Mouse (Mus musculus): Measurements from ENCODE around the gene Oxld1. TPM values are rescaled to one million over a fixed set of nuclear protein-coding genes. Genes with fewer than 3 reads are reported as not detected.

Gene Oxld1
- polyA plus RNA-seq, 1 experiment from 2014 or later: 12.0 TPM

DNA sequence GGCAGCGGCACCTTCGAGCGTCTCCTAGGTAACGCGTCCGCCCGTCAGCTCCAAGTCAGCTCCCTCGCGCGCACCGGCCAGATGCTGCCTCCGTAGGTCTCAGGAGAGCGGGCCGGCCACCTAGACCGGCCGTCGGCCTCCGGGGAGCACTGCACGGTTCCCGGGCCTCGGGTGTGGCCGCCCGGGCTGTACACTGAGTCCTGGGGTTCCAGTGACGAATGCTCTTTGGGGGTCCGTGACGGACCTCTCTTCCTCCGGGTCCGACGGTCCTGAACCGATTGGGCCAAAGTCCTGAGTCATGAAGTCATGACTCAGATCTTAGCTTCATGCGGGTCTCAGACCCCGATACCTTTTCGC is 9.8 kb upstream of the Oxld1 start:
- peak overlapping the region; percentile 96 for H3K4me3 ChIP-seq
- H3K4me2 ChIP-seq (replicated peaks): peak overlapping the region; percentile 84
- H3K27ac ChIP-seq (replicated peaks): 0 out of 2 replicates have a peak overlapping the region, but pooled peaks have one; percentile 37
- peak overlapping the region; percentile 92 for H3K9ac ChIP-seq (replicated peaks)
- peaks cover 52% of the 10 kb centered on the region for H3K36me3 ChIP-seq
- peaks cover 29% of the 10 kb centered on the region for H3K4me1 ChIP-seq
- no peaks in the 10 kb centered on the region for H3K9me3 ChIP-seq
- ATAC-seq (replicated peaks): no peak
- 1% methylated on average over 33 of the region's 33 CpGs for WGBS
- no peaks in the 10 kb centered on the region for H3K27me3 ChIP-seq

DNA sequence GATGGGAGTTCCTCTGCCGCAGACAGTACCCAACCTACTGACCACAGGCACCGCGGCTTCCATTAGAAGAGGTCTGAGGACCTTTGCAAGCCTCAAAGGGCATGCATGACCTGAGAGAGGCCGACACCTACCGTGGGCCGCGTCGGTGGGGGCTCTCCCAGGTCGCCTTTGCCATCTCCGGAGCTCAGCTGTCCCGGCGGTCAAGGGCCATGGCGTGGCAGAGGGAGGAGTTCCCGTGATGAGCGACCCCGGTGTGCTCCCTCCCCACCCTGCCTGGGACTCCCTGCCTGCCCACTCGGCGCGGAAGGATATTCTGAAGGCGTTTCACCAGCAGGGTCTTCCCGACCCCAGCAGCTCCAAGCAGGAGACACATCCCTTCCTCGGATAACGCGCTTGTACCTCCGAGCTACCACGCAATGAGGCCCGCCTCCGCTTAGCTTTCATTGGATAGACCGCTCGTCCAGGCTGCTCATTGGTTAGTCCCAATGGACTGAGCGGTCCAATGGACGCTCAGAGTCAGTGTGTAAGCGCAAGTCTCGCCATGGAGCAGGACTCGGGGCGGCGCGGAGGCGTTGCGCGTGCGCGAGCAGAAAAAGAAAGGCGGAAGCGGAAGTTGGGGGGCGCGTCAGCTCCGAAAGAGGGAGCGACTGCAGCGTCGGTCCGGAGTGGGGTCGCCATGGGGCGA is 9.3 kb upstream of the Oxld1 start, which contains the start of gene Arl16:
Gene Arl16, minus strand, starts transcription at position 557 of the 685 bp plus-strand sequence.
- Histone ChIP-seq H3K4me3 (peak within 1 kb of the TSS; percentile 96), H3K4me1 (peaks cover 29% of the 10 kb centered on the region), H3K9me3 (no peaks in the 10 kb centered on the region), H3K4me2 (replicated peaks) (peak within 1 kb of the TSS; percentile 85), H3K36me3 (peaks cover 52% of the 10 kb centered on the region), H3K9ac (replicated peaks) (peak within 1 kb of the TSS; percentile 95), H3K27ac (replicated peaks) (peak within 1 kb of the TSS; percentile 89), H3K27me3 (no peaks in the 10 kb centered on the region)
- under 1% methylated on average over 54 of the region's 54 CpGs for WGBS
- ATAC-seq (replicated peaks): peak; percentile 100

DNA sequence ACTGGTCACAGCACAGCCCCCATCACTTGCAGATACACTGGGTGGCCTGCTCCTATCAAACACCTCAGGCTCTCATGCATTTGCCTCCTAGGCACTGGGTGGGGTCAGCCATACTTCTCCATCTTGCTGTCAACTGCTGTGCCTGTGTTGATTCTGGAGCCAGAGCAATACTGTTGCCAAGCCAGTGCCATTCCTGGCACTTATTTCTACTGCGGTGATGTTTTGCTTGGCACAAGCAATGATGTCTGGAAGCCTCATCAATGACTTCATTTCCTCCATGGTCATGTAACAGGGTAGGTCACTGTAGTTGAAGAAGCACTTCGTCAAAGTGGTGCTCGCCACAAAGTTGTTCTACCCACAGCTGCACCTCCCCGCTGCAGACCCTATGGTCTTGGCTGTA is 7.7 kb upstream of the Oxld1 start:
- Histone ChIP-seq H3K4me2 (replicated peaks) (no peak overlapping the region), H3K4me3 (peak overlapping the region; percentile 96; the same call in 1 of the 2 replicates), H3K4me1 (peaks cover 29% of the 10 kb centered on the region), H3K9ac (replicated peaks) (no peak overlapping the region), H3K27ac (replicated peaks) (no peak overlapping the region), H3K9me3 (no peaks in the 10 kb centered on the region), H3K36me3 (peaks cover 49% of the 10 kb centered on the region), H3K27me3 (no peaks in the 10 kb centered on the region)
- ATAC-seq (replicated peaks): no peak
- 95% methylated on average over 4 of the region's 4 CpGs for WGBS

DNA sequence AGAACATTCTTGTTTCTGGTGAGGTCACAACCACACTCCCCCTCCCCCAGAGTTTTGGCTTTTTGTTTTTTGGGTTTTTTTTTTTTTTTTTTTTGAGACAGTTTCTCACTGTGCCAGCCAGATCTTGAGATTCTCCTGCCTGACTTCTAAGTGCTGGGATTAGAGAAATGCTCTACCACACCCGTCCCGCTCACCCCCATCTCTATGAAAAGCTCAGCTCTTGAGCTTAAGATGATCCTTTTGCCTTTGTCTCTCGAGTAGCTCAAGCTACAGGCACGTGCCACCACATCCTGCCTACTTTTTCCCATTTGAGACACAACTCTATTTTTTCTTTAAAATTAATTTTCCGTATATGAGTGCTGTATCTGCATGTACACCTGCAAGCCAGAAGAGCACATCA is 6.5 kb upstream of the Oxld1 start:
- Histone ChIP-seq H3K4me2 (replicated peaks) (no peak overlapping the region), H3K36me3 (peaks cover 46% of the 10 kb centered on the region), H3K9ac (replicated peaks) (no peak overlapping the region), H3K4me3 (no peak overlapping the region), H3K9me3 (no peaks in the 10 kb centered on the region), H3K4me1 (peaks cover 29% of the 10 kb centered on the region), H3K27ac (replicated peaks) (no peak overlapping the region), H3K27me3 (no peaks in the 10 kb centered on the region)
- 92% methylated on average over 5 of the region's 5 CpGs for WGBS
- ATAC-seq (replicated peaks): no peak

DNA sequence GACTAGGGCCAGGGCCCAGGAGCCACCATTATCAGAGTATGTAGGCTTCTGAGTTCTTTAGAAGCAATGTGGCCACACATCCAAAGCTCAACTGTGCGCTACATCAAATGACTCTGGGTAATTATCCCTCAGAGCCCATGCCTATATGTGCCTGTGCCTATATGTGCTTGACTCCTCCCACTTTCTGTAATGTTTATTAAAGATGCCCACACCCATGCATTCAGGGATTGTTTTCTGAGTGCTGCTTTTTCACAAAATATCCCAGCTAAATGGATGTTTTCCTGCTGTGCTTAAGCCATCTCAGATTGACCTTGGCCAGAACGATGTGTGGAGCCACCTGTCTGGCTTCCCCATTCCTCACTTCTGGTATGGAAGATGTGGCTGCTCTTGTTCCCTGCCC is 5.7 kb upstream of the Oxld1 start:
- no peak overlapping the region for H3K4me3 ChIP-seq
- H3K4me1 ChIP-seq: peaks cover 30% of the 10 kb centered on the region
- H3K36me3 ChIP-seq: peaks cover 44% of the 10 kb centered on the region
- H3K4me2 ChIP-seq (replicated peaks): no peak overlapping the region
- H3K9me3 ChIP-seq: no peaks in the 10 kb centered on the region
- H3K27ac ChIP-seq (replicated peaks): no peak overlapping the region
- 96% methylated on average over 2 of the region's 2 CpGs for WGBS
- ATAC-seq (replicated peaks): no peak
- H3K9ac ChIP-seq (replicated peaks): no peak overlapping the region
- no peaks in the 10 kb centered on the region for H3K27me3 ChIP-seq

DNA sequence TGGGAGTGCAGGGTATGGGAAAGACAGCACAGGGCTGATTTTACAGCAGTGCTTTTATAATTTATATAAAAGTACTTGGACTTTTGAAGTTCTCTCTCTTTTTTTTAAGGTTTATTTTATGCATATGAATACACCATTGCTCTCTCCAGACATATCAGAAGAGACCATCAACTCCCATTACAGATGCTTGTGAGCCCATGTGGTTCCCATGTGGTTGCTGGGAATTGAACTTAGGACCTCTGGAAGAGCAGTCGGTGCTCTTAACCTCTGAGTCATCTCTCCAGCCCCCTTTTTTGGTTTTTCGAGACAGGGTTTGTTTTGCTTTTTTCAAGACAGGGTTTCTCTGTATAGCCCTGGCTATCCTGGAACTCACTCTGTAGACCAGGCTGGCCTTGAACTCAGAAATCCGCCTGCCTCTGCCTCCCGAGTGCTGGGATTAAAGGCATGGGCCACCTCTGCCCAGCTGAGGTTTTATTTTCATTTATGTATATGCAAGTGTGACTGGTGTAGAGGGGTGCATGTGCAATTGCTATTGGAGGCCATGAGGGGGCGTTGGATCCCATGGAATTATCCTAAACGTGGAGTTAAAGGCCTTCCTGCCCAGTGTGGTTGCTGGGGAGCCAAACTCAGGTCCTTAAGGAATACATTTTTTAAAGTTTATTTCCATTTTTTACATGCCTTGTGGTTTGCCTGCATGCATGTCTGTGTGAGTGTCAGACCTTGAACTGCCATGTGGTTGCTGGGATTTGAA is 1.2 kb upstream of the Oxld1 start:
- peaks cover 40% of the 10 kb centered on the region for H3K36me3 ChIP-seq
- no peak for ATAC-seq (replicated peaks)
- WGBS: 70% methylated on average over 6 of the region's 6 CpGs

DNA sequence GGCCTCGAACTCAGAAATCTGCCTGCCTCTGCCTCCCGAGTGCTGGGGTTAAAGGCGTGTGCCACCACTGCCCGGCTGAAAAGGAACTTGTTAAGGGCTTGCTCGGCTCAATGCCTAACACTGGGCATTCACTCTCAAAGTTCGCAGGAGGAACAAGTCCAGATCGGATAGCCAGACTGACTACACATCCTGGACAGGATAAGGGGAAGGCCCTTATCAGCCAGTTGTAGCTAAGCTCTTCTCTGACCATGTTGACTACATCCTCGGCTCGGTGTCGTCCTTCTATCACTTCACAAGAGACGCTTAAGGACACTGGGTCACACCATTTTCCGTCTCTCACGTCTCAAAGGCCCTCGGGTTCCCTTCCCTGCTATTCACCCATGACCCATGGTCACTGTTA is 498 bp downstream of the Oxld1 start:
- Histone ChIP-seq H3K4me1 (peaks cover 18% of the 10 kb centered on the region), H3K27ac (replicated peaks) (peak overlapping the region; percentile 75), H3K36me3 (peaks cover 24% of the 10 kb centered on the region), H3K27me3 (no peaks in the 10 kb centered on the region), H3K4me2 (replicated peaks) (peak overlapping the region; percentile 83), H3K4me3 (peak overlapping the region; percentile 88), H3K9me3 (no peaks in the 10 kb centered on the region), H3K9ac (replicated peaks) (peak overlapping the region; percentile 95)
- WGBS: 30% methylated on average over 14 of the region's 14 CpGs
- no peak; the same call in 1 of the 2 replicates for ATAC-seq (replicated peaks)

More for the DNA sequence above, 1.2 kb upstream of the Oxld1 start:
- Histone ChIP-seq H3K27me3 (no peaks in the 10 kb centered on the region), H3K9me3 (no peaks in the 10 kb centered on the region), H3K4me2 (replicated peaks) (peak overlapping the region; percentile 83), H3K9ac (replicated peaks) (peak overlapping the region; percentile 95), H3K27ac (replicated peaks) (no peak overlapping the region), H3K4me3 (peak overlapping the region; percentile 88), H3K4me1 (peaks cover 18% of the 10 kb centered on the region)

DNA sequence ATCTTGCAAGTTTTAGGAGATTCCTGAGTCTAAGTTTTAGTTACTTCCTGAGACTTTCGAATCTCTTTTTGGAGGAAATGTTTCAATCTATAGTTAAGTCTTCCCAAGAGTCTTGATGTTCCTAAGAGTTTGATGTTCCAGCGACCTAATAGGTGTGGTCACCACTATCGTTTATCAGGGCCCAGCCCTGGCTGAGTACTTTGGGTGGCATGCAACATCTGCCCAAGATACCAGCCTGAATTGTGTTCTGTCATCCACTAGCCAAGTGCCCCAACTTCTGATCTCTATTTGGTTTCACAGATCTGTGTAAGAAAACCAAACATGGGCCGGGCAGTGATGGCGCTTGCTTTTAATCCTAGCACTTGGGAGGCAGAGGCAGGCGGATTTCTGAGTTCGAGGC is 2.5 kb downstream of the Oxld1 start:
- H3K9ac ChIP-seq (replicated peaks): no peak overlapping the region
- H3K9me3 ChIP-seq: no peaks in the 10 kb centered on the region
- H3K4me3 ChIP-seq: no peak overlapping the region
- H3K27me3 ChIP-seq: no peaks in the 10 kb centered on the region
- H3K27ac ChIP-seq (replicated peaks): no peak overlapping the region
- no peak overlapping the region for H3K4me2 ChIP-seq (replicated peaks)
- H3K36me3 ChIP-seq: peaks cover 8% of the 10 kb centered on the region; the same call in 1 of the 2 replicates
- 94% methylated on average over 7 of the region's 7 CpGs for WGBS
- no peak for ATAC-seq (replicated peaks)
- H3K4me1 ChIP-seq: peaks cover 18% of the 10 kb centered on the region

DNA sequence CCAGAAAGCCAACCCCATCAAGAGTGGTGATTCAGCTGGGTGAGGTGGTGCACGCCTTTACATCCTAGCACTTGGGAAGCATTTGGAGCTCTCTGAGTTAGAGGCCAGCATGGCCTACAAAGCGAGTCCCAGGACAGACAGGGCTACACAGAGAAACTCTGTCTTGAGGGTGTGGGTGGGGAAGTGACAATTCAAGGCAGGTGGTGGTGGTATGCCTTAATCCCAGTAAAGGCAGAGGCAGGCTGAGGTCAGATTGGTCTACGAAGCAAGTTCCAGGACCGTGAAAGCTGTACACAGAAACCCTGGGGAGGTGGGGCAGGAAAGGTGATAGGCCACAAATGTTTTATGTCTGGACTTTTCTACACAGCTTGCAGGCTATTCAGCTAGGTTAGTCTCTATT is 2.9 kb downstream of the Oxld1 start:
- no peak overlapping the region for H3K4me2 ChIP-seq (replicated peaks)

DNA sequence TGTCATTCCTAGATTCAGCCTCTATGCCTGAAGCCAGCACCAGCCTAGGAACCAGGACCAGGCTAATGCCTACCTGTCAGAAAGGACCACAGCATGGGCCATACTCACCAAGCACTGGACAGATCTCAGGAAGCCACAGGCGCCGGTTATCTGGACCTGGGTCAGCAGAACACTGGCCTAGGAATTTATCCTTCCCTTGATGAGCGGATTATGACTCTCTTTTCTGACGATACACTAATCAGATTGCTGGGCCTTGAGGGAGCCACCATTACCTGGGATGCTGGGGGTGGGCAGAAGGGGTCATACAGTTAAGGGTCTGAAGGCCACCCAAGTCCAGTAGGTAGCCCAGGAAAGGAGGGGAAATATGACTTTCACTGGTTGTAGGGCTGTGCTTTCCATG is 4.6 kb downstream of the Oxld1 start, which contains the start of gene Pde6g:
Gene Pde6g, minus strand, starts transcription at position 195 of the 400 bp plus-strand sequence.
- ATAC-seq (replicated peaks): no peak
- peaks cover 8% of the 10 kb centered on the region for H3K4me1 ChIP-seq
- no peaks in the 10 kb centered on the region for H3K27me3 ChIP-seq
- no peak within 1 kb of the TSS for H3K4me3 ChIP-seq
- H3K9me3 ChIP-seq: no peaks in the 10 kb centered on the region
- H3K27ac ChIP-seq (replicated peaks): no peak within 1 kb of the TSS
- no peak within 1 kb of the TSS for H3K4me2 ChIP-seq (replicated peaks)
- H3K9ac ChIP-seq (replicated peaks): no peak within 1 kb of the TSS
- 86% methylated on average over 4 of the region's 4 CpGs for WGBS
- H3K36me3 ChIP-seq: no peaks in the 10 kb centered on the region

More for the DNA sequence above, 2.9 kb downstream of the Oxld1 start:
- H3K9ac ChIP-seq (replicated peaks): no peak overlapping the region
- ATAC-seq (replicated peaks): no peak
- no peaks in the 10 kb centered on the region for H3K9me3 ChIP-seq
- no peak overlapping the region for H3K27ac ChIP-seq (replicated peaks)
- WGBS: 92% methylated on average over 4 of the region's 4 CpGs
- H3K4me1 ChIP-seq: peaks cover 18% of the 10 kb centered on the region
- no peak overlapping the region for H3K4me3 ChIP-seq
- no peaks in the 10 kb centered on the region for H3K27me3 ChIP-seq
- peaks cover 6% of the 10 kb centered on the region; the same call in 1 of the 2 replicates for H3K36me3 ChIP-seq

DNA sequence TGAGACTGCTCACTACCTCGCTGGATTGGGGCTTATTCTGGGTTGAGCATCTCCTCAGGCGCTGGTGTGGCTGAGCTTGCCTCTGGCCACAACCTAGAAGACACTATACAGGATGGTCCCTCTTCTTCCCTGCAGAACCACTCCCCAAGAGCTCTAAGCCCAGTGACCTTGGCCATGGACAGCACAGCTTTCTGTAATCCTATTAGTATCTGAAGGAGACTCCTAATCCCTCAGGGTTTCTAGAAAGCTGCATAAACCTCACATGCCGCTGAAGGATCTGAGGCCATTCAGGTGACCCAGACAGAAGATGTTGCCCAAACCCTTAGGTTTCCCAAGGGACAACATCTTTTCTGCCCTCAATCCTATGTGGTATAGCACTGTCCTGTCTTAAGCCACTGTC is 5.6 kb downstream of the Oxld1 start:
- Histone ChIP-seq H3K9me3 (no peaks in the 10 kb centered on the region), H3K4me1 (peaks cover 4% of the 10 kb centered on the region), H3K27ac (replicated peaks) (no peak overlapping the region), H3K36me3 (no peaks in the 10 kb centered on the region), H3K4me2 (replicated peaks) (no peak overlapping the region), H3K4me3 (no peak overlapping the region), H3K27me3 (no peaks in the 10 kb centered on the region), H3K9ac (replicated peaks) (no peak overlapping the region)
- no peak for ATAC-seq (replicated peaks)
- 65% methylated on average over 3 of the region's 3 CpGs for WGBS

DNA sequence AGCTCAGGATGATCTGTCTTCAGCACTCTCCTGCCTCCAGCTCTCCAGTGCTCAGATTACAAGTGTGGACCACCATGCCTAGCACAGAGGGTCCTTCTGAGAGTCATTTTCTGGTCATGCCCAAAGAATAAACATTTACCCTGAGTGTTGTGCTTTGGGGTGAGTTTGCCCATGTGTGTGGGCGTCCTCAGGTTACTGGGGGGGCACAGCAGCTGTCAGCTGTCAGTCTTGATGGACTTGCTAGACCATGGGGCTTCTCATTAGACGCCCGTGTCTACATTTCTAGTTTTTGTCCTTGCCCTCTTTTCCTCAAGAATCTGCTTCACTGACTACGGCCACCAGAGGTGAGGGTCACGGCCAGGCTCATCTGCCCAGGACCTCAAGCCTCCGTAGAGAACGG is 10.7 kb downstream of the Oxld1 start:
- H3K27me3 ChIP-seq: no peaks in the 10 kb centered on the region
- H3K9ac ChIP-seq (replicated peaks): no peak overlapping the region
- H3K27ac ChIP-seq (replicated peaks): no peak overlapping the region
- WGBS: 81% methylated on average over 7 of the region's 7 CpGs
- ATAC-seq (replicated peaks): no peak
- H3K4me2 ChIP-seq (replicated peaks): no peak overlapping the region
- H3K36me3 ChIP-seq: no peaks in the 10 kb centered on the region
- no peak overlapping the region for H3K4me3 ChIP-seq
- H3K9me3 ChIP-seq: no peaks in the 10 kb centered on the region
- H3K4me1 ChIP-seq: no peaks in the 10 kb centered on the region

Measured in forebrain, embryonic 15.5 days (tissue).